Comparison of ENCODE assay signal across 12 mouse cellular contexts in the genomic region with DNA sequence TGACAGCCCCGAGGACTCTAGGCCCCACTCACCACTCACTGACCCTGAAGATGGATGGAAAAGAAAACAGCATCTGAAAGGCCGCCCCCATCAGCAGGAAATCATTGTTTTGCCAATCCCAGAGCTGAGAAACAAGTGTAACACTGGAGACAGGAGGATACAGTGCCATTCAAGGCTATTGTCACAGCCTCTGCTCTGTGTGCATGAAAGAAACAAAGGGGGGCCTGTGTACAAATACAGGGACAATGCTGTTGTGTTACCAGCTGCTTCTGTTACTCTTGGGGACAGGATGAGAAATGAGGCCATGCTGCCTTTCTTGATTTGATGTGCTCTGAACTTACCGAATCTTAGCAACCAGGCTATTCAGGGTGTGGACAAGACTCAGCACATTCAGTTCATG. TPM values are rescaled to one million over a fixed set of nuclear protein-coding genes. Genes with fewer than 3 reads are reported as not detected.
DNase-seq lines count a peak whose midpoint lies in the region; ATAC-seq and TF ChIP-seq lines count a peak whose summit lies in the region.
"Had no signal": no experiment of that assay in that cellular context is flagged by ENCODE, and none has a peak within 500 bp of the region (broad histone marks: within the 10 kb centered on the region; RNA-seq: fewer than 3 reads in every experiment).

A gene (minus strand): TSS at position 30 of the 400 bp plus-strand sequence.

- no peak within 1 kb of the TSS for H3K4me3 ChIP-seq in forebrain, embryonic 11.5 days (ENCODE audit: low read depth, low read length)
- H3K4me3 ChIP-seq in forebrain, embryonic 14.5 days (ENCODE audit: low read depth, low read length): no peak within 1 kb of the TSS
- H3K4me3 ChIP-seq in ES-Bruce4 (ENCODE audit: low read depth, low read length): no peak within 1 kb of the TSS
- H3K4me3 ChIP-seq in hindbrain, embryonic 13.5 days: no peak within 1 kb of the TSS
- H3K4me3 ChIP-seq: liver, embryonic 13.5 days; stomach, embryonic 15.5 days had no signal

- no peaks in the 10 kb centered on the region for H3K9me3 ChIP-seq in forebrain, embryonic 11.5 days (ENCODE audit: control insufficient read depth, low read length)
- H3K9me3 ChIP-seq in forebrain, embryonic 14.5 days (replicated peaks; ENCODE audit: control insufficient read depth, low read length): no peaks in the 10 kb centered on the region
- no peaks in the 10 kb centered on the region for H3K9me3 ChIP-seq in ES-Bruce4 (replicated peaks; ENCODE audit: control insufficient read depth, insufficient read depth, low read length, poor library complexity, severe bottlenecking)
- H3K9me3 ChIP-seq in hindbrain, embryonic 13.5 days: no peaks in the 10 kb centered on the region
- H3K9me3 ChIP-seq: liver, embryonic 13.5 days; stomach, embryonic 15.5 days had no signal

- H3K4me2 ChIP-seq in forebrain, embryonic 11.5 days (ENCODE audit: low read depth, low read length, severe bottlenecking): no peak within 1 kb of the TSS
- H3K4me2 ChIP-seq in forebrain, embryonic 14.5 days (ENCODE audit: low read length): no peak within 1 kb of the TSS
- no peak within 1 kb of the TSS for H3K4me2 ChIP-seq in hindbrain, embryonic 13.5 days
- H3K4me2 ChIP-seq: liver, embryonic 13.5 days; stomach, embryonic 15.5 days had no signal

- 34% methylated on average over 3 of the region's 3 CpGs for WGBS in forebrain, embryonic 11.5 days
- 45% methylated on average over 3 of the region's 3 CpGs for WGBS in forebrain, embryonic 14.5 days
- WGBS in hindbrain, embryonic 13.5 days: 10% methylated on average over 3 of the region's 3 CpGs

- H3K27me3 ChIP-seq in forebrain, embryonic 11.5 days (ENCODE audit: control insufficient read depth, insufficient read depth, low read length): no peaks in the 10 kb centered on the region; the same call in 1 of the 2 replicates
- no peaks in the 10 kb centered on the region for H3K27me3 ChIP-seq in forebrain, embryonic 14.5 days (replicated peaks; ENCODE audit: control insufficient read depth, insufficient read depth, low read length)
- no peaks in the 10 kb centered on the region; the same call in 1 of the 2 replicates for H3K27me3 ChIP-seq in ES-Bruce4 (ENCODE audit: control insufficient read depth, insufficient read depth, low read length, poor library complexity, severe bottlenecking)
- H3K27me3 ChIP-seq in hindbrain, embryonic 13.5 days: peaks cover 29% of the 10 kb centered on the region
- H3K27me3 ChIP-seq: liver, embryonic 13.5 days; stomach, embryonic 15.5 days had no signal

- no peak for TF ChIP-seq EP300 in ES-Bruce4 (IDR thresholded peaks at IDR 0.05; ENCODE audit: insufficient read depth, low read depth, low read length)

- DNase-seq in forebrain, embryonic 11.5 days (ENCODE audit: low spot score): no peak
- DNase-seq in forebrain, embryonic 14.5 days (ENCODE audit: low spot score): no peak
- peak; percentile 37 for DNase-seq in left cerebral cortex, adult 11 months (ENCODE audit: low spot score)
- no peak for DNase-seq in left cerebral cortex, postnatal 4 days
- no peak for DNase-seq in thymus, postnatal 14 days
- DNase-seq in urinary bladder, postnatal 14 days (ENCODE audit: low spot score): no peak
- DNase-seq: liver, embryonic 13.5 days had no signal

- TF ChIP-seq CTCF in ES-Bruce4 (IDR thresholded peaks at IDR 0.05; ENCODE audit: low read depth, low read length): no peak

- H3K4me1 ChIP-seq in forebrain, embryonic 11.5 days (replicated peaks; ENCODE audit: control insufficient read depth, insufficient read depth, low read length): peaks cover 5% of the 10 kb centered on the region; the same call in 1 of the 2 replicates
- H3K4me1 ChIP-seq in forebrain, embryonic 14.5 days (ENCODE audit: control insufficient read depth, insufficient read depth, low read length): peaks cover 6% of the 10 kb centered on the region
- no peaks in the 10 kb centered on the region for H3K4me1 ChIP-seq in ES-Bruce4 (ENCODE audit: control insufficient read depth, insufficient read depth, low read length)
- H3K4me1 ChIP-seq in hindbrain, embryonic 13.5 days (replicated peaks): peaks cover 21% of the 10 kb centered on the region

- ATAC-seq in forebrain, embryonic 11.5 days (replicated peaks; ENCODE audit: low FRiP score): no peak
- no peak for ATAC-seq in forebrain, embryonic 14.5 days
- ATAC-seq in hindbrain, embryonic 13.5 days (ENCODE audit: low FRiP score): no peak
- ATAC-seq: inflammation-experienced regulatory T-cells, adult 6 months had no signal

- no peak within 1 kb of the TSS for H3K9ac ChIP-seq in forebrain, embryonic 11.5 days (ENCODE audit: low read length)
- no peak within 1 kb of the TSS; the same call in 1 of the 2 replicates for H3K9ac ChIP-seq in forebrain, embryonic 14.5 days (ENCODE audit: low read length)
- H3K9ac ChIP-seq in ES-Bruce4 (ENCODE audit: low read depth, poor library complexity, severe bottlenecking): no peak within 1 kb of the TSS
- peak within 1 kb of the TSS; percentile 8; the same call in 1 of the 2 replicates for H3K9ac ChIP-seq in hindbrain, embryonic 13.5 days
- H3K9ac ChIP-seq: liver, embryonic 13.5 days; stomach, embryonic 15.5 days had no signal

- no peak for TF ChIP-seq POLR2A in ES-Bruce4 (IDR thresholded peaks at IDR 0.05; ENCODE audit: insufficient read depth, low read length)

- no peaks in the 10 kb centered on the region for H3K36me3 ChIP-seq in forebrain, embryonic 11.5 days (ENCODE audit: control insufficient read depth, insufficient read depth, low read length)
- H3K36me3 ChIP-seq in forebrain, embryonic 14.5 days (ENCODE audit: control insufficient read depth, insufficient read depth, low read length): no peaks in the 10 kb centered on the region
- H3K36me3 ChIP-seq in ES-Bruce4 (ENCODE audit: control insufficient read depth, insufficient read depth, low read length, poor library complexity, severe bottlenecking): no peaks in the 10 kb centered on the region
- no peaks in the 10 kb centered on the region for H3K36me3 ChIP-seq in hindbrain, embryonic 13.5 days
- H3K36me3 ChIP-seq: liver, embryonic 13.5 days; stomach, embryonic 15.5 days had no signal

- intact Hi-C loops in left cerebral cortex, postnatal 4 days (cut with DNase I): no loop called here

- no peak within 1 kb of the TSS for H3K27ac ChIP-seq in forebrain, embryonic 11.5 days (ENCODE audit: low read depth, low read length)
- no peak within 1 kb of the TSS for H3K27ac ChIP-seq in forebrain, embryonic 14.5 days (ENCODE audit: low read depth, low read length)
- no peak within 1 kb of the TSS for H3K27ac ChIP-seq in ES-Bruce4 (ENCODE audit: insufficient read depth, low read length)
- H3K27ac ChIP-seq in hindbrain, embryonic 13.5 days: 0 out of 2 replicates have a peak within 1 kb of the TSS, but pooled peaks have one; percentile 40
- H3K27ac ChIP-seq: liver, embryonic 13.5 days; stomach, embryonic 15.5 days had no signal

RNA-seq across cellular contexts. Expression of the gene that starts here (rescaled TPM):
- 21.5 and 21.9 TPM in 2 replicates for polyA plus RNA-seq in forebrain, embryonic 11.5 days (2014; fragmentation: Nextera tagmentation; extraction: Ambion mirVana)
- polyA plus RNA-seq in forebrain, embryonic 14.5 days (2014; fragmentation: Nextera tagmentation; extraction: Ambion mirVana): 5.1 and 5.4 TPM in 2 replicates
- 1 to 10 TPM; 3.0 to 5.3 TPM for total RNA-seq in left cerebral cortex, postnatal 4 days (2021)
- 28.2 and 28.6 TPM in 2 replicates for polyA plus RNA-seq in ES-Bruce4 (2011; ENCODE audit: insufficient read depth, insufficient read length, low read depth, missing spikeins)
- 5.7 and 6.8 TPM in 2 replicates for polyA plus RNA-seq in hindbrain, embryonic 13.5 days (2015; fragmentation: Nextera tagmentation; extraction: Ambion mirVana)
- total RNA-seq: granulocyte monocyte progenitor cell, adult 5-6 weeks had no signal
